Mouse (Mus musculus) ES-CJ7 (cell line): ENCODE data around the gene Srsy.
"Not testable (repeated sequence)": the region's sequence is repeated elsewhere in the genome, so short reads cannot be mapped to it uniquely, and the experiment has no call there.

Source experiments
- DNase-seq: peaks from one replicate; pipeline ENCODE4 v3.0.0; 2011; ENCODE audit warnings: low read depth, low spot score

The Srsy gene

DNA sequence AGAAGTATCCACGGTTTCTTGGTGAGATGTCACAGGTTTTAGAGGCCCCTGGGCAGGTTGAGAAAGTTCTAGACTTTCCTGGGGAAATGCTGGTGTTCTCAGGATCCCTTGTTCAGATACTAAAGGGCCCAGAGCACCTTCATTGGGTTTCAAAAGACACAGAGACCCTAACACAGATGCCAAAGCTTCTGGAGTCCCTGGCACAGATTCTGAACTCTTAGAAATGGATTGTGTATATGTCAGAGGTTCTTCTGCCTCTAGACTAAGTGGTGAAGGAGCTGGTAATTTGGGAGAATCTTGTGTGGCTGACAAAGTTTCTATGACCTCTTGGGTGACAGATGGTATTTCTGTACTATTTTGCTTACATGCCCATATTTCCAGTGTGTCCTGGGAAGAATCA is at the start of gene Srsy:
Srsy (minus strand) TSS at position 101 of the 400 bp plus-strand sequence.
- not testable (repeated sequence) for DNase-seq
